Mouse (Mus musculus) cerebellum, adult 11 months (tissue): ENCODE results near the gene Rasa4.
"Not testable (repeated sequence)": the region's sequence is repeated elsewhere in the genome, so short reads cannot be mapped to it uniquely, and the experiment has no call there.

Experiments
- DNase-seq: peaks from one replicate; pipeline ENCODE4 v3.0.0; 2022

Rasa4 gene

GRCm38 (mm10) chr5:136069411-136069810 is 14.3 kb upstream of the Rasa4 start:
- no peak for DNase-seq

DNA sequence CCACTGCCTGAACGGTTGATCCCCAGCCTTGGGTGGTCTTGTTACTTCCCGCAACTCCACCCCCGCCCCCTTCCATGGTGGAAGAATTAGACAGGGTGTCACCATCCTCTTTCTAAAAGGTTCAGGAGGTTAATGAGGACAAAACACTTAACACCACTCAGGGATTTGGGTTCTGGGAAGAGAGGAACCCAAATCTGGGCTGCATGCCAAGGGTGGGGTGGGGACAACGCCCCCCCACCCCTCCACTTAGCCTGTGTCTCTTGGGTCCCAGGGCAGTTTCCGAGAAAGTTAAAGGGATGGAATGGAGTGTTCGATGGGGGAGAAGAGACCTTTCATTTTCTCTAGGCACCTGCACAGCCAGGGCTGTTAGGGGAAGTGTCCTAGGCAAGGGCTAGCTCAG is 10.7 kb upstream of the Rasa4 start:
- DNase-seq: no peak

DNA sequence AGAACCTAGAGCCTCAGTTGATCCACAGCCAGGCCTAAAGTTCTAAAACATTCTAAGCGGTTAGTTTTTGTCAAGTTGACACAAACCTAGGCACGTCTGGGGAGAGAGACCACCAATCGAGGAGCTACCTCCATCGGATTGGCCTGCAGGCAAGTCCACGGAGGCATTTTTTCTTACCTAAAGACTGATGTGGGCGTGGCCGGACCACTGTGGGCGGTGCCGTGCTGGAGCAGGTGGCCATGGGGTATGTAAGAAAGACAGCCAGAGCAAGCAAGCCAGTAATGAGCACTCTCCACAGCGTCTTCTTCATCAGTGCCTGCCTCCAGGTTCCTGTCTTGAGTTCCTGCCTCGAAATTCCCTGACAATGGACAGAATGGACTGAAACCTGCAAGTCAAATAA is 10.2 kb upstream of the Rasa4 start:
- no peak for DNase-seq

- no peak for DNase-seq
Measured at GRCm38 (mm10) chr5:136075076-136075475, 8.6 kb upstream of the Rasa4 start.

DNA sequence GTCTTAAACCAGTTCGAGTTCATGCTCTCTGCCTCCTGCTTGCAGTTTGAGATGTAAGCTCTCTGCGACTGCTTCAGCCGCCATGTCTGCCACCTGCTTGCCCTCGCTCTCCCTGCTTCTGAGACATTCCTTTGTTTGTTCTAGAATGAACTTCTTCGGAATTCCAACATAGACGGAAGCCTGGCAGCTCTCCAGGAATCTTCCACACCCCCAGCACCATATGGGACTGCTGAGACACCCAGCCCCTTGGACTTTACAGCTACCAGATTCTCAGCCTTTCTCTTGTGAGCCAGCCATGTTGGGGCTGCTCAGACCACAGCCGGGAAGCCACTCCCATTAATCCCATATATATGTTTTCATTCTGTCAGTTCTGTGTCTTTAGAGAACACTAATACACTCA is 7.4 kb upstream of the Rasa4 start:
- DNase-seq: no peak

- no peak for DNase-seq
Measured at GRCm38 (mm10) chr5:136077001-136077550, 6.6 kb upstream of the Rasa4 start.

GRCm38 (mm10) chr5:136078136-136078535 is 5.6 kb upstream of the Rasa4 start:
- DNase-seq: no peak

- DNase-seq: no peak
Measured at GRCm38 (mm10) chr5:136082345-136082744, 1.4 kb upstream of the Rasa4 start.

GRCm38 (mm10) chr5:136084144-136084881 is 597 bp downstream of the Rasa4 start:
- no peak for DNase-seq

DNA sequence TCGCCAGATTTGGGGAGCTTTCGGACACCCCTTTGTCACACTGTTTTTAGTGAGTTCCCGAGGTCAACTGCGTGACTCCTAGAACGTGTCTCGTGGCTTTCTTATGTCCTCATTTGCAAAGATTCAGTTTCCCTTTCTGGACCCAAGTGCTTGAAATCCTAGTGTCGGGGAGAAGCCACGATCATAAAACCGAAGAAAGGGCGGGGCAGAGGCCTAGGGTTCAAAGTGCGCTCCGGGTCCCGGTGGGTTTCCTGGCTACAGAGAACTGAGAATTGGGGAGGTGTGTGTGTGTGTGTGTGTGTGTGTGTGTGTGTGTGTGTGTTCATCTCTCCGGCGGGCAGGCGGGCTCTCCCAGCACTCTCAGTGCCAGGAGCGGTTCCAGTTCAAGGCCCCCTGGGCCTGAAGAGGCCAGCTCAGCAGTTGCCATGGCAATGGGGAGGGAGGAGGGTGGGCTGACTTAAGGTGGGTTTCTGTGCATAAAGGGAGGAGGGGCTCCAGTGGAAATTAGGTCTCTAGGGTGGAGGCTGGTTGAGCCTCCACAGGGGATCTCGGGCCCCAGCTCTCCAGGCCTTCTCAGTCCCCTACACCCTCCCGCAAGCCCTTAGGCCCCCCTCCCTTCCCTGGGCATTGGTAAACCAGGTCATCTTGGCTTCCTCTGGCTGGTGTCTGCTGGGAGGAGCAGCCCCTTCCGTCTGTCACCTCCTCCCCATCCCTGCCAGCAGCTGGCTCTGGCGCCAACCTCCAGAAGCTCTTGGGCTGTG is 1.4 kb downstream of the Rasa4 start:
- peak; percentile 57 for DNase-seq

GRCm38 (mm10) chr5:136086290-136086689 is 2.6 kb downstream of the Rasa4 start:
- DNase-seq: no peak

DNA sequence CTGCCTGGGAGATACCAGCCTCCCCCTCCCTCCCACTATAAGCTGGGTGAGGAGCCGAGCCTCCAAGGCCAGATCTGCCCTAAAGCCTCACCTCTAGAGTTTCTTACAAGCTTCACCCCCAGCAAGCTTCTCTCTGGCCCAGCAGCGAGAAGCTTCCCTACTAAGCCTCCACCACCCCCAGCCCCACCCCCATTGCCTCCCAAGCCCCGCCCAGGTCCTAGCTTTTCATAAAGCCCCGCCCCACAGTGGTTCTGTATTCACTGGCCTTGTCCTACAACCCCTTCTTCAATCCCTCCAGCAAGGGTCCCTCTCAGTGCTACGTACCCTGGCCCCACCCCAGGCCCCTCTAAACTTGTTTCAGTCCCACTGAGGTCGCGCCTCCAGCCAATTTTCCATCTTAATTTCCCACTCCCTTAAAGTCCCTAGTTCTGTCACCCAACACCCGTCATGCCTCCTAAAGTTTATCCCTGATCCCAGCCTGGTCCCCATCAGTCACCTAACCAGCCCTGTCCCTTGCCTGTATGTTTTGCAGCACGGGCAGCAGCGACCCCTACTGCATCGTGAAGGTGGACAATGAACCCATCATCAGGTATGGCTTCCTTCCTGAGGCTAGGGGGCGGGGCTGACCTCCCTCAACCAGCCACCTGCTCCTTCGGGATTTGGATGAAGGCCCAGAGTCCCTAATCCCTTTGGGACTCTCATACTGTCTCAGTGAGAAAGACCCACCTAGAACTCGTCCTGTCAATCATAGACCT is 5.3 kb downstream of the Rasa4 start:
- DNase-seq: no peak

DNA sequence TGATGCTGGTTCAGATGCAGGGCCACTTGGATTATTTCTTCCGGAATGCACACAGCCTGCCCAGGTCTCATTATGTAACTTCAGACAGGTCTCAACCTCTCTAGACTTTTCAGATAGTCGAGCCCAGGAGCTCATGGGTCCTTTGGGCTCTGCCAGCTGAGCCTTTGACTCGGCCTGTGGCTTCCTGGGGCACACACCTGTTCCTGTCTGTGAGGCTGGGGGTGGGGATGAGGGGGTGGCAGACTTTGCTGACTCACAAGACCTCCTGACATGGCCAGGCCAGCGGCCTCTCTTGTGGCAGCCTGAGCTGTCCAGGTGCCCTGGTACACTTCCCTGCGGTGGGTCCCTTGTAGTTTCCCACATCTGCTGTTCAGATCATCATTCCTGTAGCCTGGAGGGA is 8.2 kb downstream of the Rasa4 start:
- no peak for DNase-seq

GRCm38 (mm10) chr5:136094249-136095010 is 10.7 kb downstream of the Rasa4 start:
- no peak for DNase-seq

DNA sequence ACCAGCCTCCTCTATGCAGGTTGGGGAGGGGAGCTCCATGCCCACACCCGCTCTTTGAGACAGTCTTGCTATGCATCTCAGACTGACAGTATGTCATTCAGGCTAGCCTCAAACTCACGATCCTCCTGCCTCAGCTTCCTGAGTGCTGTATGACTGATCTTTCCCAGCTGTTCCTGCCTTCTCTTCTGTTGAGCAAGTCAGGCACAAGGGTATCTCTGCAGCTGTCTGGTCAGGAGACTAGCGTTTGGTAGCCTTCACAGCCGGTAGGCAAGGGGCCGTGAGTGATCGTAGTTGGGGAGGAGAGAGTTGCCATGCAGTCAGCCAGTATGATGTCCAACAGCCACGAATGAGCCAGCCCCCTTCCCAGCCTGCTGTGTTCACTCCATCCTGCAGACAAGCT is 11.4 kb downstream of the Rasa4 start:
- DNase-seq: no peak

DNA sequence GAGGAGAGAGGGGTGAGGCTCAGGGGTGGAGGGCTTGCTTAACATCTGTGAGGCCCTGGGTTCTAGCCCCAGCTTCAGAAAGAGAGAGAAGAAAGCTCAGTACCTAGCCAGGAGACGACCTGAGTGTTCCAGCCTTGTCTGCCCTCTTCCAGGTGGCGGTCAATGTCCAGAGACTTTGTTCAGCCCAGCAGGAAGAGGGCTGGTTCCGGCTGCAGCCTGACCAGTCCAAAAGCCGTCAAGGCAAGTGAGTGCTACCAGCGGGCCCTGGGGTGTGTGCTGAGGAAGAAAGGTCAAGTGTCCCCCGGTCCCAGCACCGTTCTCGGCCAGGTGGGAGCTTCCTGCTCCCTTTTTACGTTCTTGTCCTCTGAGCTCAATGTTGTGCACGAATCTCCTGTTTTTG is 14.8 kb downstream of the Rasa4 start:
- DNase-seq: no peak

DNA sequence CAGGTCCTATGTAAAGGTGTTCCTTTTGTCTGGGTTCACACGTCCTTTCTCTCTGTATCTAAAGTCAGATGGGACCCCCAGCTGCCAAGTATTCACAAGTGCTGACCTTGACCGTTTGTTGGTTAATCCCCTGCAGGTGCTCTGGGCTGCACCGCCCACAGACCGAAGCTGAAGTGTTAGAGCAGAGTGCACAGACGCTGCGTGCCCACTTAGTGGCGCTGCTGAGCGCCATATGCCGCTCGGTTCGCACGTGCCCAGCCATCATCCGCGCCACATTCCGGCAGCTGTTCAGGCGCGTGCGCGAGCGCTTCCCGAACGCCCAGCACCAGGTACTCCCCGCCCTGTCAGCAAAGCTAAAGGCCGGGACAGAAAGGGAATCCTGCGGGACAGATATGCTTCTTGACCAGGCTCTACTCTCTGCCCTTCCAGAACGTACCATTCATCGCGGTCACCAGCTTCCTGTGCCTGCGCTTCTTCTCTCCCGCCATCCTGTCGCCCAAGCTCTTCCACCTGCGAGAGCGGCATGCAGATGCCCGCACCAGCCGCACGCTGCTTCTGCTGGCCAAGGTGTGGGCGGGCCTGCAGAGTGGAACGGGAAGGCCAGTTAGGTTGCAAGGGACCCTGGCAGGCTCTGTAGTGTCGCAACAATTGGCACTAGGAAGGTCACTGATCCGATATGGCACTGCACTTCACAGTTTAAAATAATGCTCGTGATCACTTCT is 18.5 kb downstream of the Rasa4 start:
- peak; percentile 71 for DNase-seq

DNA sequence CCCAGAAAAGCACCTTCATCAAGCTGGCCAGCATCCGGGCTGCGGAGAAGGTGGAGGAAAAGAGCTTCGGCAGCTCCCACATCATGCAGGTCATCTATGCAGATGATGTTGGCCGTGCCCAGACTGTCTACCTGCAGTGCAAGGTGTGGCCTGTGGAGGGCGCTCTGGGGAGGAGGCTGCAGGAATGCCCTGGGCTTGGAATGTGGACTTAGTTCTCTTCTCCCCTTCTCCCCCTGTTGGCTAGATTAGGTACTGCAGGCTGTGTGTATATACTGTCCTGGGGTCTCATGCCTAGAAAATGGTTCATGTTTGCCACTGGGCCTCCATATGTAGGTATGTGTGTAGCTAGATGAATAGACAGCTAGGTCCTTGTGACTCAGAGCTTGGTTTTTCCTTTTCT is 20.8 kb downstream of the Rasa4 start:
- no peak for DNase-seq

DNA sequence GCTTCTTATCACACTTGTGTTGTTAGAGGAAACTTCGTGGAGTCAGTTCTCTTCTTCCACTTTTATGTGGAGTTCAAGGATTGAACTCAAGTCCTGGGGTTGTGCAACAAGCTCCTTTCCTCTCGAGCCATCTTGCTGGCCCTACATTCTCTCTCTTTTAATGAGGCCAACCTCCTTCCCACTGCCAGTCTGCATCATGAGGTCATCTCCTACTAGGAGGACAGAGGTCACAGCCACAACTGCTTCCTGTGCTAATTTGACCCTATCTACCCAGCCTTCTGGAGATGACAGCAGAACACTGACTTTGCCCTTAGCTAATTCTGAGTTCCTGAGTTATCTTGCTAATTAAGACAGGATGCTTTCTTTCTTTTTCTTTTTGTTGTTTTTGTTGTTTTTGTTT is 24.8 kb downstream of the Rasa4 start:
- DNase-seq: no peak

- DNase-seq: no peak
Measured at GRCm38 (mm10) chr5:136109042-136109441, 25.3 kb downstream of the Rasa4 start.

DNA sequence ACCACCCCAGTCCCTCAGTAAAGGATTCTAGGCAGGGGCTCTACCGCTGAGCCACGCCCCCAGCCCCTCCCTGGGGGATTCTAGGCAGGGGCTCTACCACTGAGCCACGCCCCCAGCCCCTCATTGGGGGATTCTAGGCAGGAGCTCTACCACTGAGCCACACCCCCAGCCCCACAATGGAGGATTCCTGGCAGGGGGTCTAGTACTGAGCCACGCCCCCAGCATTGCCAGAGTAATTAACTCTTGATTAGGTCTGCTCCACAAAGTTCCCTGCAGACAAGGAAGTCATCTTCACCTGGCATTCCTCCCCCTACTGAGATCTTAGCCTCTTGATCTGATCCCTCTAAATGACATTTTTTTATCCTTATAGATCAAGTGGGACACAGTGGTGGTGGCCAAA is 29.8 kb downstream of the Rasa4 start:
- DNase-seq: not testable (repeated sequence)
